Mouse (Mus musculus) cortical plate, adult 2 months (tissue): ENCODE data around the gene Jph4.

Experiments used
- CTCF ChIP-seq: fragments of 200-500 bp; IDR thresholded peaks from 2 replicates; pipeline ENCODE4 v1.5.1; 2011; ENCODE audit warnings: mild to moderate bottlenecking, control low read depth, low read length; ENCODE audit not compliant: insufficient read depth; ENCODE audit errors: extremely low read depth
- POLR2A ChIP-seq: fragments of 200-500 bp; IDR thresholded peaks from 2 replicates; pipeline ENCODE4 v1.6.1; 2011; ENCODE audit warnings: mild to moderate bottlenecking, low read length, control low read depth; ENCODE audit not compliant: insufficient read depth; ENCODE audit errors: extremely low read depth

GRCm38 (mm10) chr14:55083481-55083880, 33.3 kb downstream of the Jph4 start:
- TF ChIP-seq CTCF (no peak), POLR2A (no peak)
